Mouse (Mus musculus) retina, adult 2 months (tissue): ENCODE measurements around the gene Olfr965.
"Not testable (repeated sequence)": the region's sequence is repeated elsewhere in the genome, so short reads cannot be mapped to it uniquely, and the experiment has no call there.

Source experiments
- DNase-seq: peaks from one replicate; pipeline ENCODE4 v3.0.0-alpha.2; 2012; ENCODE audit warnings: low read depth, low spot score

The Olfr965 gene

DNA sequence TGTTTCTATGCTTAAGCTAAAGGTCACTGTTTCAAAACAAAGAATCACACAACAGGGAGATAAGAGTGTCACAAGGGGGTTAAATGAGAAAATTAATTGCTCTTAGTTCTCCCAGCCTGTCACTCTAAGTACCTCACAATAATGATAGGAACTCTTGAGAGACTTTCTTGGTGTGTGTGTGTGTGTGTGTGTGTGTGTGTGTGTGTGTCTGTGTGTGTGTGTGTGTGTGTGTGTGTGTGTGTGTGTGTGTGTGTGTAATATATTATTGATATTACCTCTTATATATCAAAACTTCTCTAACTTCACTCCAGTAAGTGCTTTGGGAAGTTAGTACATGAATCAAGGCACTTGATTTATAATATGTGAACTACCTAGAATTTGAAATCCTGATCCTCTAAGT, at the start of gene Olfr965:
Olfr965 (plus strand) TSS at position 301 of the 400 bp plus-strand sequence.
- DNase-seq = no peak

DNA sequence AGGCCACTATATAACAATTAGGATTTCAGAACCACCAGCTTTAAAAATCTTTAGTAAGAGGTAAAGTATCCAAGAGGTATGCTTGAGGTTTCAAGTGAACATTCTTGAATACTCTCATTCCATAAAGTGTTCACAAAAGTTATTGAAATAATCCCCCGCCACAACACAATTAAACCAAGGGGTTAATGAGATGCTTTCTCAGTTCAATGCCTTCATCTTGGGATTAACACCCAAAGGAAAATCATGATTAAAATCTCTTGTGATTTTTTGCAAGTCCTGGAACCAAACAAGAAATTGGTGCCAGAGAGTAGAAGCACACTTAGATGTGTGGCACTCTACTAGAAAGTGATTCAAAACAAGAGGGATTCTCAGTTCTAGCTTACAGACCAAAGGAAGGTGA, 44.2 kb upstream of the Olfr965 start, which contains the start of gene Olfr963:
Olfr963 (plus strand) TSS at position 301 of the 400 bp plus-strand sequence.
- no peak for DNase-seq

DNA sequence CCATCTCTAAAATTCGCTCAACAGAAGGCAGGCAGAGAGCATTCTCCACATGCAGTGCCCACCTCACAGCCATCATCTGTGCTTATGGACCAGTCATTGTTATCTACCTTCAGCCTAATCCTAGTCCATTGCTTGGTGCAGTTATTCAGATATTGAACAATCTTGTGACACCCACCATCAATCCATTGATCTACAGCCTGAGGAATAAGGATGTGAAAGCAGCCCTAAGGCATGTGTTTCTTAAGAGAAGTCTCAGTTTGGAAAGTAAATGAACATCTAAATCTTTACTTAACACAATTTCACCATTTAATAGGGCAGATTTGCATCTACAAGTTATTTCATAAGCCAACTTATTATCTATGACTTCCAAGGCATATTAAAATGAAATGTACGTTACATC, 41.4 kb upstream of the Olfr965 start:
- no peak for DNase-seq

DNA sequence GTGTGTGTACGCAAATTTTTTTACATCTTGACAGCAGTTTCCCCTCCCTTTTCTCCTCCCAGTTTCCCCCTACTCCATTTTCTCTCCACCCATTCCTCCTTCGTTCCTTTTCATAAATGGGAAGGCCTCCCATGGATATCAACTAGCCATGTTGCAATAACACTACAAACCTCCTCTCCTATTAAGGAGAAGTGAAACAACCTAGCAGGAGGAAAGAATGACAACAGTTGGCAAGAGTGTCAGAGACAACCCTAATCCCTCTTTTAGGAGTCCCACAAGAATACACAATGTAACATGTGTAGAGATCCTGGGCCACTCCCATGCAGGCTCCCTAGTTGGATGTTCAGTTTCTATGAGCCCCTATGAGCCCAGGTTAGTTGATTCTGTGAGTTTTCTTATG, 36.3 kb upstream of the Olfr965 start:
- DNase-seq = no peak

DNA sequence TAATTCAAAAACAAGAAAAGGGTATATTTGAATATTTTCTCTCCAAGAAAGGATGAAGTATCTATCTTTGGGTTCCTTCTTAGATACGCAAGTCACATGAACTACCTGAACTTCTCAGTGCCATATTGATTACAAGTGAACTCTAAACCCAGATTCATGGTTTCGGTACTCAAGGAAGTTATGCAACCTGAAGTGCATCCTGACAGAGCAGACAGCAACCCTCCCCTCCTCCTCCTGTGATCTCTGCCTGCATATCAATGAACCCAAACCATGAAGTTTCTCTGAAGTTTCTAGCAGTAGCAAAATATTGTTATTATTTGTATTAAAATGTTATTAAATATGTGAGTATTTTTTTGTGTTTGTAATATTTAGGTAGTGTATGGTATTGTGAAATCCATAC, 32.6 kb upstream of the Olfr965 start:
- DNase-seq = no peak

DNA sequence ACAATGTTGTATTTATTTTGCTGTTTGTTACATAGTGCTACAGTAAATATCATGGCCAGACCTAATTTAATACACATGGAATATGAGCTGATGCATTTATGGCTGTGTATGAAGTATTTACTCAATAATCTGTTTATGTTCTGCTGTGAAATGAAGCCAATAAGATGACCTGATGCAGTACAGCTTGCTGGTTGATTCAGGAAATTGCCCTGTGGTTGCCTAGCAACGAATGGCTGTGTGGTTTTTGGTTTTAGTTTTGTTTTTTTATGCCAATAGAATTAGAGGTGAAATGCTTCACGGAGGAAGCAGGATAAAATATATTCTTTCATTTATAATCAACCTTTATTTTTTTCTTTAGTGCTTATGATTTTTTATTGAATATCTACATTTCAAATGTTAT, 31.9 kb upstream of the Olfr965 start:
- no peak for DNase-seq

DNA sequence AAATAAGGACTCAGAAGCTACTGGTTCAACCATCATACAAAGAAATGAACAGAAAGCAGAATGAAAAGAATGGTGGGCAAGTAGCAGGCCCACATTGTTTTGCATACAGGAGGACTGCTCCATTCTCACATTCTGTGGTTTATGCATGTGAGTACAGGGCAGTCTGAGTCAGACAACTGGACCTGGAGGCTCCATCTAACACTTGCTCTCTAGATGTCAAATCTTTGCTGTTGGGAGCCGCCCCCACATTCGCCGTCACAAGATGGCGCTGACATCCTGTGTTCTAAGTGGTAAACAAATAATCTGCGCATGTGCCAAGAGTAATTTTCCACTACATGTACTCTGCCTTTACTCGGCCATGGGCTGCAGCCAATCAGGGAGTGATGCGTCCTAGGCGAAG, 10.0 kb upstream of the Olfr965 start:
- DNase-seq = not testable (repeated sequence)

DNA sequence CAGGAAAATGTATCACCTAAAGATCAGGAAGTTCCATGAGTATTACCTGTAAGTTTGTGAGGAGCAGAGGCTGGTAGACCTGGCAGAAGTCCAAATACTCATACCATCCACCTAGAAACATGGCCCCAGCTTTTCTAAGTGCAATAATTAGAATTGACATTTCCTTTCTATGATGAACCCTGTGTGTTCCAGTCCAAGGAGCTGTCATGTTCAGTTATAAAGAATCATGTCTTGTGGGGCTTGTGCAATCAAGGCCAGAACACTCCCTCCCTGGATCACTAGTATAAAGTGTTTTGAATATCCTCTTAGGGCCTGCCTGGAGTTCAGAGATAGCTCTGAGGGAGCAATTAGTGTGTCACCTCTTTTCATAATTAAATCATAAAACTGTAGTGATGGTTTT, 4.1 kb upstream of the Olfr965 start, which contains the start of gene Olfr149:
Olfr149 (minus strand) TSS at position 101 of the 400 bp plus-strand sequence.
- no peak for DNase-seq

DNA sequence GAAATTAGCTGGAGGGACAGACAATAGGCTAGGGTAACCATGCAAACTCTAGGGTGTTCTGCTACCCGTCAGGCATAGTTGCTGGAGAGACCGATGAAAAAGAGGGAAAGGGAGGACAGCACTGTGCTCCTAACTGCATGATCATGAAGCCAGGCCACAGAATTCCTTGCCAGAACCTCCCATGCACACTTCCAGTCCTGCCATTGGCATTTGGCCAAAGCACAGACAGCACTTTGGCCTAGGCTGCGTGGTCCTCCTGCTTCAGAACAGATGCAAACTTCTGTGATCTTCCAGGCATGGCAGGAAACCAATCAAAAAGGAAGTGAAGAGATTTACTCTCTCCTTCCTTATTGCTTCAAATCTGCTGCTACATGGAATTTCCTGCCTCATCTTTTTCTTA, 2.2 kb upstream of the Olfr965 start:
- no peak for DNase-seq

DNA sequence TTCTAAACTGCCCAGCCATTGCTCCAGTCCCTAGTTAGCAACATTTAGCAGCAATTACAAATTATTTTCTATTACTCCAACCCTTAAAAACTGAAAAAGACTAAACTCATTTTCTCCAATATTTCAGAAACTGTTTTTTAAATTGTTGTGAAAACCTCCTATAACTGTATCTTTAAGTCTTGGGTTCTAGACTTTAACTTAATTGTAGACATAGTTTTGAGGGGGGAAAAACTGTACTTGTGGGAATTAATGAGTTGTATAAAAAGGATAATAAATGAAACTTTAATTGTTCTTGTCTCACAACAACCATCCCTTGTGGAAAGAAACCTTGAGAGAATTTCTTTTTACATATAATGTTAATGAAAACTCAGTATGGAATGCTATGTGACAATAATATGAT, 19.5 kb downstream of the Olfr965 start, which contains the start of gene Olfr150:
Olfr150 (plus strand) TSS at position 301 of the 400 bp plus-strand sequence.
- no peak for DNase-seq

DNA sequence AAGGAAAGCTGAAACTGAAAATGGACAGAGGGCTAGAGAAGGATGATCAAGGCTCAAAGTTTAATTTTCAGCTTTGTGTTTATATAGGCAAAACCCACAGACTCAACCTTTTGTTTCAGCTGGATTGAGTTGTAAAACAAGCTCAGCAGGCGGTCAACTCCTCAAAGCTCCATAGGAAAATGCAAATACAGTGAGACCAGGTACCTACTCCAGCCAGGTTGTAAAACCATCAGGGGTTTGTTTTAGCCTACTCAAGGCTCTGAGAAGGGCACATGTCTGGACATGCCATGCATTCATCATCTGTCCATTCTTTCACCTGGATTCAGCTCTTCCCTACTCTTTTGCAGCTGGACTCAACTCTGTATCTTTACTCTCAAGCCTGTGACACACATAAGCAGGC, 29.6 kb downstream of the Olfr965 start:
- no peak for DNase-seq

DNA sequence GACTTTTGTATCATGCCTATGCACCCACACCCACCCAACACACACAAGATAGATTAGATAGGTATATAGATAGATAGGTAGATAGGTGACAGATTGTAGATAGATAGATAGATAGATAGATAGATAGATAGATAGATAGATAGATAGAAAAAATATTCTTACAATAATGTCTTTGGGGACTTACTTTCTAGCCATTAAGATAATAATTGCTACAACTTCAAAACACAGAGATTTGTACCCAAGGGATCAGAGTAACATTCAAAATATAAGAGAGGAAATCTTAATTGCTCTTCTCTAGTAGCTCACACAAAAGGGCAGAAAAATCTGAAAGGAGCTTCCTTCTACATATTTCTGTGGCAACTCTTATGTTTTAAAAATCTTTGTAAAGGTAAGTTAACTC, 34.8 kb downstream of the Olfr965 start, which contains the start of gene Olfr967:
Olfr967 (plus strand) TSS at position 301 of the 400 bp plus-strand sequence.
- no peak for DNase-seq

DNA sequence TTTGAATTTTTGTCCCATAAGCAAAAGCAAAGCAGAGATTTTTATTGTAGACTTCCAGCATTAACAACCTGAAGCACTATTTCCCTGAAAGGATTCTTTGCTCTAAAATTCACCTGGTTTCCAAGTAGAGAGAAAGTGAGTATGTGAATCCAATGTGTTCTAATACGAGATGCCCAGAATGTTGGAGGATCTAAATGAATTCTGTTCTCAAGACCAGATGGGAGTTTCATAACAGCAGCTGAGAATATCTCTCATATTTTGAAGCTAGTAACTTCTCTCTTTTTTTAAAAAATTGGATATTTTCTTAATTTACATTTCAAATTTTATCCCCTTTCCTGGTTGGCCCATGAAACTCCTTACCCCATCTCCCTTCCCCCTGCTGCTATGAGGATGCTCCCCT, 35.3 kb downstream of the Olfr965 start:
- no peak for DNase-seq
